Mouse (Mus musculus) frontal cortex, postnatal 14 days (tissue): ENCODE results near the gene Rnf212.
"Not testable (repeated sequence)": the region's sequence is repeated elsewhere in the genome, so short reads cannot be mapped to it uniquely, and the experiment has no call there.

Experiments used
- DNase-seq, 2 experiments: peaks; one replicate each; pipeline ENCODE4 v3.0.0; 2022; ENCODE audit warnings: low spot score in 2 of 2

Gene Rnf212

GRCm38 (mm10) chr5:108774630-108775306, at the start of gene Rnf212:
Gene Rnf212, minus strand, starts transcription at chr5:108774982.
- DNase-seq: no peak

- no peak for DNase-seq
Measured at GRCm38 (mm10) chr5:108823276-108823675, 48.5 kb upstream of the Rnf212 start.

- DNase-seq: not testable (repeated sequence)
Measured at GRCm38 (mm10) chr5:108808750-108809149, 34.0 kb upstream of the Rnf212 start, which contains the start of gene Vmn2r8. Gene Vmn2r8, minus strand, starts transcription at chr5:108808850.

- no peak for DNase-seq
Measured at GRCm38 (mm10) chr5:108803646-108804045, 28.9 kb upstream of the Rnf212 start.

- not testable (repeated sequence) for DNase-seq
Measured at GRCm38 (mm10) chr5:108795263-108795662, 20.5 kb upstream of the Rnf212 start, which contains the start of gene Tmed11. Gene Tmed11, minus strand, starts transcription at chr5:108795363.

GRCm38 (mm10) chr5:108790385-108790784, 15.6 kb upstream of the Rnf212 start:
- not testable (repeated sequence) for DNase-seq

DNA sequence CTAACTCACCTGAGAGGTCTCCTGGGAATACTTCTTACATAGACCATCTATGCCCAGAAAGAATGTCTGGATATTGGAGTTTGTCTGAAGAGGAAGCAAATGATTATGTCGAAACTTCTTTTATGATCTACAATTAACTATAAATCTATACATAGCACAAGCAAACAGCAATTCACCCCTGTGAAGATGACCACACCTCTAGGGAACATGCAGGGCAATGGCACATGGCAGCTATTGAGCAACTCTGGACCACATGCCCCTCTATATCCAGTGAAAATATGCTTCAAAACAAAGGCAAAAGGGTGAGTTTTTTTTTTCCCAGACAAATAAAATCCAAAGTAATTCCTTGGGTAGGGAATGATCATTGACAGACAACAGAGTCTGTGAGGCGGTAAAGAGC, 14.8 kb downstream of the Rnf212 start:
- no peak for DNase-seq

DNA sequence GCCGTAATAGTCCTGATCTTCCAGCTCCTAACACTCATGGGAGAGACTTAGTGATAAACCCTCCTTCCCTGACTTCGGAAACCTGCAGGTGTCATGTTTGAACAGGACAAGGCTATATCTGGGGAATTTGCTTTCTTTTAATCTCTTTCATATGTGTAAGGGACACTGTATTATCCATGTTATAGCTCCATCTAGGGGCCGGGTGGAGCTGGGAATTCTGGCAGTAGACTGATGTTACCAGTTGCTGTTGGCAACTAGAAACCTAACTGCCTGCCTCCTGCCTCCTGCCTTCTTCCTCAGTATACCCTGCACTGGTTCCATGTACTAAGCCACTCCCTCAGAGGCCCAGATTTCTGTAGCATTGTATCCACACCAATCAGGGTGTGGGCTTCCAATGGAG, 16.4 kb downstream of the Rnf212 start:
- peak; percentile 4 to 45 for DNase-seq

DNA sequence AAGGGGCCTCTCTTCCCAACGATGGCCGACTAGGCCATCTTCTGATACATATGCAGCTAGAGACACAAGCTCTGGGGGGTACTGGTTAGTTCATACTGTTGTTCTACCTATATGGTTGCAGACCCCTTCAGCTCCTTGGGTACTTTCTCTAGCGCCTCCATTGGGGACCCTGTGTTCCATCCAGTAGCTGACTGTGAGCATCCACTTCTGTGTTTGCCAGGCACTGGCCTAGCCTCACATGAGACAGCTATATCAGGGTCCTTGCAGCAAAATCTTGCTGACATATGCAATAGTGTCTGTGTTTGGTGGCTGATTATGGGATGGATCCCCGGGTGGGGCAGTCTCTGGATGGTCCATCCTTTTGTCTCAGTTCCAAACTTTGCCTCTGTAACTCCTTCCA, 23.5 kb downstream of the Rnf212 start:
- not testable (repeated sequence) for DNase-seq

DNA sequence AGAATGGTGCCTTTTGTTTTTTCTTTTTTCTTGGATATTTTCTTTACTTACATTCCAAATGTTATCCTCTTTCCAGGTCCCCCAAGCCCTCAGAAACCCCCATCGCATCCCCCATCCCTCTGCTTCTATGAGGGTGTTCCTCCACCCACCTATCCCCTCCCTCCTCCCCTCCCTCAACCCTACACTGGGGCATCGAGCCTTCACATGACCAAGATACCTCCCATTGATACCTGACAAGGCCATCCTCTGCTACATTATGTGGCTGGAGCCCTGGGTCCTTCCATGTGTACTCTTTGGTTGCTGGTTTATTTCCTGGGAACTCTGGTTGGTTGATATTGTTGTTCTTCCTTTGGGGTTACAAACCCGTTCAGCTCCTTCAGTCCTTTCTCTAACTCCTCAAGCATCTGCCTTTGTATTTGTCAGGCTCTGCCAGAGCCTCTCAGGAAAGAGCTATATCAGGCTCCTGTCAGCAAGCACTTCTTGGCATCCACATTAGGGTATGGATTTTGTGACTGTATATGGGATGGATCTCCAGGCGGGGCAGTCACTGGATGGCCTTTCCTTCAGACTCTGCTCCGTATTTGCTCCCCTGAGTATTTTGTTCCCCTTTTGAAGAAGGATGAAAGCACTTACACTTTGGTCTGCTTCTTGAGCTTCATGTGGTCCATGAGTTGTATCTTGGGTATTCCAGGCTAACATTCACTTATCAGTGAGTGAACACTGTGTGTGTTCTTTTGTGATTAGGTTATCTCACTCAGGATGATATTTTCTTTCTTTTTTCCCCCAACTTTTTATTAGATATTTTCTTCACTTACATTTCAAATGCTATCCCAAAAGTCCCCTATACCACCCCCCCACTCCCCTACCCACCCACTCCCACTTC, 24.2 kb downstream of the Rnf212 start:
- no peak for DNase-seq

- no peak for DNase-seq
Measured at GRCm38 (mm10) chr5:108744629-108745028, 30.2 kb downstream of the Rnf212 start.

GRCm38 (mm10) chr5:108743856-108744255, 30.9 kb downstream of the Rnf212 start:
- DNase-seq: no peak

DNA sequence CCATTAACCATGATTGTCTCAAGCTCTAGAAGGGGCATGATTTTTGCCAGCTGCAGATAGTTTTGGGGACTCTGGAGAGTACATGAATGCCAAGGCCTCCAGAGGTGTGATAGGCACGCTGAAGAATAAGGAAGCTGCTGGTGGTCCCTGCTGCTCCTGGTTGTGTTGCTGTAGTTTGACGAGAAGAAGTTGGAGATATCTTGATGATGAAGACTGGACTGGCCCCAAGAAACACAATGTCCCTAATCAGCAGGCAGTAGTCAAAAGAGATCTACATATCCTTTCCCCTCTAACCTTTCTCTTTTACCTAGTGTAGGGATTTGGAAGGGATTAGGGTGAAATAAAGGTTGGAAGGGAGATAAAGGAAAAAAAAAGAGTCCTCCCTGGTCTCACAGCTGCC, 32.2 kb downstream of the Rnf212 start:
- DNase-seq: no peak

DNA sequence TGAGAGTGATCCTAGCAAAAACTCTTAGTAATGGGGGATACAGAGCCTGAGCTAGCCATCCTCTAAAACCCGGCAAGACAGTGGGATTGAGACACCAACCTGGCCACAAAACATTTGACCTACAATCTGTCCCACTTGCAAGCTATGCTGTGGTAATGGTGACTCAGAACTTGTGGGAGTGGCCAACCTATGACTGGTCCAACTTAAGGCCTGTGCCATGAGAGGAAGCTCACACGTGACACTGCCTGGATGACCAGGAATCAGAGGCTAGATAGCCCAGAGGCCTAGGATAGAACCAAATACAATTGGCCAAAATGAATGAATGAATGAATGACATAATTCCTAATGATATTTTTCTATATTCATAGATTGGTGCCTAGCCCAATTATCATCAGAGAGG, 32.9 kb downstream of the Rnf212 start:
- DNase-seq: no peak

GRCm38 (mm10) chr5:108727425-108727824, 47.4 kb downstream of the Rnf212 start:
- no peak for DNase-seq

DNA sequence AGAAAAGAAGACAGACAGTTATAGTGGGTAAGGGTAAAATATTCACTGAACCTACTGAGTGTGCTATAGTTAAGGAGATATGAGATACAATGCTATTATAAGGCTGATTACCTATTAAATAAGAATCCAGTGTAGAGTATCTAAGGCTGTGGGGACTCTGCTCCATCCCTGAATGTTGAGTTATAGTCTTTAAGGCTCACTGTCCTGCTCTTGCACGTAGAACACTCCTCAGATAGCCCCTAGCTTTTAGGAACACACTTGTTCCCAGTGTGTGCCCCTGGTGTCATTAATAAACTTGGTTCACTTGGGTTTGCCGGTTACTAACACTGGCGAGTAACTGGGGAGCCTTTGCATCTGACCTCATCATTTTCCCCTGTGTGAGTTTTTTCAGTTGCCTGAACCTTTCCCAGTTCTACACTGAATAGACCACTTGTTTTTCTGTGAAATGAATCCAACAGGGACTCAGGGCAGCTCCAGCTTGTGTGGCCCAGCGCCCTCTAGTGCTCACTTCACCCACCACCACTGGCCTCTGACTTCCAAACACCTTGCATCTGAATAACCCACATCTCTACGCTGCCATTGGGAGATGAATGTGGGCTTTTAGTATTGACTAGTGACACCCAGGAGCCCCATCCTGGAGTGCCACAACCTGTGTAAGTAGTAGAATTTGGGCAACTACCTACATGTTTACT, 48.1 kb downstream of the Rnf212 start:
- DNase-seq: peak; percentile 48 to 63

DNA sequence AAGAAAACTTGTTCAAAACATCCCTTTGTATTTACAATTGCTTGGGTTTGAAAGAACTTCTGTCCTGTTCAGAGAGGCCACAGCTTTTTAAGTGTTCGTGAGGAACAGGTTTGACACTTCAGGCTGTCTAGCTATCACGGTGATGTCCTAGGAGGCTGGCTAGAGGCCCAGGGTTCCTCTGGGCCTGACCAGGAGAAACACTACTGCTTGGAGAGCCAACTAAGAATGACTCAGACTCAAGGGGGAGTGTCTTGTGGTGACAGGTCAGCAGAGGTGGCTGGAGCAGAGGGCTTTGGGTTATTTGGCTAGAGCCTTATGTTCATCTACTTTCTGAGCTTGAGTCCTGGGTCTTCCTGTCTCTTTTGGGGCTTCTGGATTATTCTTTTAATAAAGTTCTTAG, 50.8 kb downstream of the Rnf212 start:
- no peak for DNase-seq

DNA sequence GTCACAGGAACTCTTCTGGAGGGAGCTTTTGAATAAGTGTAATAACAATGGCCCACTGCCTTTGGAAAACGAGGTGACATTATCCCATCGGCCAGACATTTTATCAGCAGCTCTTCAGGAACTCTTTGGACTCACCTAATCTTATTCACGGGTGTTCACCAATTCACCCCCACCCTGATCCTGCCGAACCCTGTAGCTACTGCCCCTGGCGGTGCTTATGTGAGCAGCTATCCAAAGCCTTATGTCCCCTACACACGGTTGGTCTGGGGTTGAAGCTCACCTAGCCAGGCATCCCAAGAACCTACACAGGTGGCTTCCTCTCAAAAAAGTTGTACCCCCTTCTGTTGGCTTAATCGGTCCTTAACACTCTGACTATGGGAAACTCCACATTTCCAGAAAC, 55.0 kb downstream of the Rnf212 start:
- DNase-seq: no peak

DNA sequence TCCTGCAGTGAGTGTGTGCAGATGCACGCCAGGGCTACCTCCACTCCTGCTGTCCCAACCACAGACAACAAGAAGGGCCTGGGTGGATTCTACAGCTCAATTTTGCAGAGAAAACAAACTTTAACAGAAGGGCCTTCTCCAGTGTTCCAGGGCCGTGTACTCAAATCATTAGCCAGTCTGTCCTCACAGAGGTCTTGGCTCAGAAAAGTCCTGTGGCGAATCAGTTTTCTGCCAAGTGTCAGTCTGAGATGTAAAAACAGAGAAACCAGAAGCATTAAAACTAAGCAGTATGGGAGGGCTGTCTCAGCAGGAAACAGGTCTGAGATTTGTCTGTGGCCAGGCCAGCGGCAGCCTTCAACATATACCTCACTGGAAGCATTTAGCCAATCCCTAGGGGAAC, 56.7 kb downstream of the Rnf212 start:
- DNase-seq: no peak

DNA sequence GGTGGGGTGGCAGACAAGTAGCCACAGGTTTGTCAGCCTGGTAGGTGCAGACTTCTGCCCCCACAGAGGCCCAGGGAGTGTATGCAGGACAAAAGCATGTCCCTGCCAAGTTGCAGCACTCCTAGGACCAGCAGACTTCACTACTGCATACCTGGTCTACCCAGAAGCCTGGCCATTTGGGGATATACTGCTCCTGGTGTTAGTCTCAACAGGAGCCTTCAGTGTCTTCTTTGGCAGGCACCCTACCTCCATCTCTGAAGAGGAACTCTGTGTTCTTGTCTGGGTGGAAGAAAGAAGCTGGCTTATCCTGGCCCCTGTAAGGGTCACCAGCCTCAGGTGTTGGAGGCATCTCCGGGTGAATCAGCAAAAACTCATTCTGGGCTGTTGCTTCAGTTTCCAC, 58.8 kb downstream of the Rnf212 start:
- no peak for DNase-seq

DNA sequence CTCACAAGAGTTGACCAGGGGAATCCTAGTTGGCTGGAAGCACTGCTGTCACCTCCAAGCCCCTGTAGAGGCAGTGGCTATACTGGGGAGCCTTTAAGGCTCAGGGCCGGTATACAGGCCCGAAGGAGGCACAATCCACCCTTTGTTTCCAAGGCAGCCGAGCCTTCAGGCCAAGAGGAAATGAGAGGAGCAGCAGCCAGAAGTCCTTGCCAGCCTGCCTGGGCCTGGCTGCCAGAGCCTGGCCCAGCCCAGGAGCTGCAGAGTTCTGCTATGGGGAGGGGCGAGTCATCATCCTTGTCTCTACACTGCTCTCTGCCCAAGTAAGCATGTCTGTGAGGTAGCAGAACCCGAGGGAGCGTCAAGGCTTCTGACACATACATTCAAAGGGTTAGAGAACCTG, 60.6 kb downstream of the Rnf212 start:
- no peak for DNase-seq

DNA sequence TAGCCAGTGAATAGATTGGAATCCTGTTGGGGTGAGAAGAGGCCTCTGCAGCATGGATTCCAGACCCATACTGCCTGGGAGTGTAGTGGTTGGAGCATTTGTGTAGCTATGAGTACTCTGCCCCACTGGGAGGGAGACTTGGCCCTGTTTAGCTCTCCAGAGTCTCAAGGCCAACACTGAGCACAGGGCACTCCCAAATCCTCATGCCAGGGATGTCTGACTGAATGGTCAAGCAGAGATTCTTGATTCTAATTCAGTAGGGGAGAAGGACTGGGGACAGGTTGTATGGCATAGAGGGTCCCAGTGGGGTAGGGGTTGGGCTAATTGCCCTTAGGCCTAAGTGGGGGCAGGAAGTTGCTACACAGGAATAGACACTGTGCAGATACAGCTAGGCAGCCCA, 61.1 kb downstream of the Rnf212 start:
- no peak for DNase-seq
